Mouse (Mus musculus): Measurements from ENCODE around the gene Nrbf2. TPM values are rescaled to one million over a fixed set of nuclear protein-coding genes. Genes with fewer than 3 reads are reported as not detected.
A peak's percentile ranks its signal among the peaks of the same experiment; 100 is the strongest.

Gene Nrbf2
- polyA plus RNA-seq, 1 experiment from 2014 or later, result 12.2 TPM

DNA sequence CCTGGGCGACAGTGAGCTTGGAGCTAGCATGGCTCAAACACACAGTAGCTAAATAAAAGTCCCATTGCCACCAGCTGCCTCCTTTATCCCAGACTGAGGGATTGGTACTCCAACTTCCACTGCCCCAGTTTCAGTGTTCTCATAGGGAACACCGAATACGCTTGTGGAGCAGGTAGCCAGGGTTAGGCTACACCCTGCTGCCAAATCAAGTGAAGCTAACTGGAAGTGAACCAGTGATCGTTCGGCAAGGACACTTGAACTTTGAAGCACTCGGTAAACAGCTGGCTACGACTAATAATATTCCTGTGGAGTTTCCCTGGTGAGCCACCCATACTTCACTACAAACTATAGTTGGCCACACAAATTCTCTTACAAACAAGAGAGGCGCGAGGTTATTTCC is 1.6 kb downstream of the Nrbf2 start:
- no peak for ATAC-seq (ENCODE audit: low read depth)
- WGBS (ENCODE audit: insufficient replicate concordance), result 78% methylated on average over 9 of the region's 9 CpGs
- Histone ChIP-seq H3K9me3 (replicated peaks; ENCODE audit: control insufficient read depth, low read length) (no peaks in the 10 kb centered on the region), H3K27me3 (ENCODE audit: control insufficient read depth, insufficient read depth, low read depth, low read length) (no peaks in the 10 kb centered on the region), H3K36me3 (ENCODE audit: control insufficient read depth, insufficient read depth) (no peaks in the 10 kb centered on the region), H3K4me3 (ENCODE audit: low read depth, low read length) (peak overlapping the region; percentile 89), H3K27ac (ENCODE audit: low read length) (no peak overlapping the region), H3K9ac (ENCODE audit: low read depth, low read length) (peak overlapping the region; percentile 92), H3K4me2 (ENCODE audit: low read depth, low read length) (peak overlapping the region; percentile 95), H3K4me1 (ENCODE audit: control insufficient read depth, low read depth, low read length) (peaks cover 22% of the 10 kb centered on the region)

- H3K9me3 ChIP-seq (replicated peaks; ENCODE audit: control insufficient read depth, low read length), result no peaks in the 10 kb centered on the region
- H3K27ac ChIP-seq (ENCODE audit: low read length), result no peak overlapping the region
- no peak overlapping the region for H3K9ac ChIP-seq (ENCODE audit: low read depth, low read length)
- H3K4me3 ChIP-seq (ENCODE audit: low read depth, low read length), result no peak overlapping the region
- 70% methylated on average over 2 of the region's 2 CpGs for WGBS (ENCODE audit: insufficient replicate concordance)
- H3K4me1 ChIP-seq (ENCODE audit: control insufficient read depth, low read depth, low read length), result peaks cover 22% of the 10 kb centered on the region
- no peak for ATAC-seq (ENCODE audit: low read depth)
- H3K4me2 ChIP-seq (ENCODE audit: low read depth, low read length), result no peak overlapping the region
- H3K36me3 ChIP-seq (ENCODE audit: control insufficient read depth, insufficient read depth), result no peaks in the 10 kb centered on the region
- H3K27me3 ChIP-seq (ENCODE audit: control insufficient read depth, insufficient read depth, low read depth, low read length), result no peaks in the 10 kb centered on the region
These were observed 2.6 kb downstream of the Nrbf2 start for GRCm38 (mm10) chr10:67282531-67282930.

DNA sequence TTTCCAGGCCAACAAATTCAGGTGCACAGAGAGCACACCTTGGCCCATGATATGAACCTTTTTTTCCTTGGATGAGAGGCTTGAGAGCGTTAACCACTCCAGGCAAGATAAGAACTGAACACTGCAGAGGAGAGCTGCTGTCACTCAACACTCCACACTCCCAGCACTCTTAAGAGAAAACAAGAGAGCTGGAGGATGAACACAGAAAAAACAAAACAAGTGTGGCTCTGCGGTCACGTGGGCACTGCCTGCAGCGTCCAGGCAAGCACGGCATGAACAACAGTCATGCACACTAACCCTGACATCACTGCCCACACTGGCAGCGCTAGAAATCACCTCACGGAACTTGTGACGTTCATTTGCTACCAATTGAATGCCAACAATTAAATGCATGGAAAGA is 3.3 kb downstream of the Nrbf2 start:
- Histone ChIP-seq H3K9me3 (replicated peaks; ENCODE audit: control insufficient read depth, low read length) (no peaks in the 10 kb centered on the region), H3K4me1 (ENCODE audit: control insufficient read depth, low read depth, low read length) (peaks cover 22% of the 10 kb centered on the region), H3K27ac (ENCODE audit: low read length) (no peak overlapping the region), H3K9ac (ENCODE audit: low read depth, low read length) (no peak overlapping the region), H3K36me3 (ENCODE audit: control insufficient read depth, insufficient read depth) (no peaks in the 10 kb centered on the region), H3K4me2 (ENCODE audit: low read depth, low read length) (no peak overlapping the region), H3K4me3 (ENCODE audit: low read depth, low read length) (no peak overlapping the region), H3K27me3 (ENCODE audit: control insufficient read depth, insufficient read depth, low read depth, low read length) (no peaks in the 10 kb centered on the region)
- no peak for ATAC-seq (ENCODE audit: low read depth)
- 47% methylated on average over 8 of the region's 8 CpGs for WGBS (ENCODE audit: insufficient replicate concordance)

DNA sequence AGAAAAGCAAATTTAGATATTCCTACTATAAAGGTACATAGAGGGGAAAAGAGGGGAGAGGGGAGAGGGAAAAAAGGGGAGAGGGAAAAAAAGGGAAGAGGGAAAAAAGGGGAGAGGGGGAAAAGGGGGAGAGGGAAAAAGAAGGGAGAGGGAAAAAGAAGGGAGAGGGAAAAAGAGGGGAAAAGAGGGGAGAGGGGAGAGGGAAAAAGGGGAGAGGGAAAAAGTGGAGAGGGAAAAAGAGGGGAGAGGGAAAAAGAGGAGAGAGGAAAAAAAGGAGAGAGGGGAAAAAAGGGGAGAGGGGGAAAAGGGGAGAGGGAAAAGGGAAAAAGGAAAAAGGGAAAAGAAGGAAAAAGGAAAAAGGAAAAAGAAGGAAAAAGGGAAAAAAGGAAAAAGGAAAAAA is 9.2 kb downstream of the Nrbf2 start:
- Histone ChIP-seq H3K4me3 (ENCODE audit: low read depth, low read length) (no peak overlapping the region), H3K36me3 (ENCODE audit: control insufficient read depth, insufficient read depth) (no peaks in the 10 kb centered on the region; the same call in 1 of the 2 replicates), H3K27me3 (ENCODE audit: control insufficient read depth, insufficient read depth, low read depth, low read length) (no peaks in the 10 kb centered on the region), H3K27ac (ENCODE audit: low read length) (no peak overlapping the region), H3K9ac (ENCODE audit: low read depth, low read length) (no peak overlapping the region), H3K4me2 (ENCODE audit: low read depth, low read length) (no peak overlapping the region), H3K9me3 (replicated peaks; ENCODE audit: control insufficient read depth, low read length) (no peaks in the 10 kb centered on the region), H3K4me1 (ENCODE audit: control insufficient read depth, low read depth, low read length) (no peaks in the 10 kb centered on the region)
- no peak for ATAC-seq (ENCODE audit: low read depth)

DNA sequence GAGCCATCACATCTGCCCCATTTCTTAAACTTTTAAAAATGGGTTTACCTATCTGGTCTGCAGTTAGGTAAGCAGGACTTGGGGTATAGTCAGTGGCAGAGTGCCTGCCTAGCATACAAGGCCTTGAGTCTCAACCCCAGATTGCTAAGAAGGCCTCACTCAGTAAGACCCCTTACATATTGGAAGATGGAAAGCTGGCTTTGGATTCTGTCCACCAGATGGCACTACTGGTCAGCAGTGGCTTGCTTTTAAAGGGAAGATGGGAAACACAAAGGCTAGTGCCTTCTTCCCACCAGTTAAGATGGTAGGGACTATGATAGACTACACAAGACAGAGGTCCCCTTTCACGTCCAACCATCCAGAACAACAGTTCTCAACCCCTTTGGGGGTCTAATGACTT is 20.3 kb downstream of the Nrbf2 start:
- Histone ChIP-seq H3K36me3 (ENCODE audit: control insufficient read depth, insufficient read depth) (peaks cover 4% of the 10 kb centered on the region), H3K9me3 (replicated peaks; ENCODE audit: control insufficient read depth, low read length) (no peaks in the 10 kb centered on the region), H3K4me2 (ENCODE audit: low read depth, low read length) (no peak overlapping the region), H3K4me1 (ENCODE audit: control insufficient read depth, low read depth, low read length) (no peaks in the 10 kb centered on the region), H3K4me3 (ENCODE audit: low read depth, low read length) (no peak overlapping the region), H3K27ac (ENCODE audit: low read length) (no peak overlapping the region), H3K27me3 (ENCODE audit: control insufficient read depth, insufficient read depth, low read depth, low read length) (no peaks in the 10 kb centered on the region), H3K9ac (ENCODE audit: low read depth, low read length) (no peak overlapping the region)
- ATAC-seq (ENCODE audit: low read depth), result no peak
- 30% methylated on average over 1 of the region's 1 CpGs for WGBS (ENCODE audit: insufficient replicate concordance)

GRCm38 (mm10) chr10:67253115-67253514 is 32.0 kb downstream of the Nrbf2 start:
- Histone ChIP-seq H3K4me2 (ENCODE audit: low read depth, low read length) (no peak overlapping the region), H3K27ac (ENCODE audit: low read length) (no peak overlapping the region), H3K36me3 (ENCODE audit: control insufficient read depth, insufficient read depth) (peaks cover 11% of the 10 kb centered on the region), H3K4me1 (ENCODE audit: control insufficient read depth, low read depth, low read length) (no peaks in the 10 kb centered on the region), H3K4me3 (ENCODE audit: low read depth, low read length) (no peak overlapping the region), H3K27me3 (ENCODE audit: control insufficient read depth, insufficient read depth, low read depth, low read length) (no peaks in the 10 kb centered on the region), H3K9ac (ENCODE audit: low read depth, low read length) (no peak overlapping the region), H3K9me3 (replicated peaks; ENCODE audit: control insufficient read depth, low read length) (no peaks in the 10 kb centered on the region)
- 85% methylated on average over 1 of the region's 1 CpGs for WGBS (ENCODE audit: insufficient replicate concordance)
- no peak for ATAC-seq (ENCODE audit: low read depth)

GRCm38 (mm10) chr10:67252353-67252752 is 32.8 kb downstream of the Nrbf2 start:
- H3K27ac ChIP-seq (ENCODE audit: low read length), result no peak overlapping the region

GRCm38 (mm10) chr10:67250846-67251245 is 34.3 kb downstream of the Nrbf2 start:
- Histone ChIP-seq H3K4me3 (ENCODE audit: low read depth, low read length) (no peak overlapping the region), H3K9ac (ENCODE audit: low read depth, low read length) (no peak overlapping the region), H3K27me3 (ENCODE audit: control insufficient read depth, insufficient read depth, low read depth, low read length) (no peaks in the 10 kb centered on the region), H3K36me3 (ENCODE audit: control insufficient read depth, insufficient read depth) (peaks cover 22% of the 10 kb centered on the region), H3K9me3 (replicated peaks; ENCODE audit: control insufficient read depth, low read length) (no peaks in the 10 kb centered on the region), H3K27ac (ENCODE audit: low read length) (no peak overlapping the region), H3K4me2 (ENCODE audit: low read depth, low read length) (no peak overlapping the region), H3K4me1 (ENCODE audit: control insufficient read depth, low read depth, low read length) (no peaks in the 10 kb centered on the region)
- ATAC-seq (ENCODE audit: low read depth), result no peak
- 80% methylated on average over 6 of the region's 6 CpGs for WGBS (ENCODE audit: insufficient replicate concordance)

More at GRCm38 (mm10) chr10:67252353-67252752, 32.8 kb downstream of the Nrbf2 start:
- Histone ChIP-seq H3K4me3 (ENCODE audit: low read depth, low read length) (no peak overlapping the region), H3K9me3 (replicated peaks; ENCODE audit: control insufficient read depth, low read length) (no peaks in the 10 kb centered on the region), H3K27me3 (ENCODE audit: control insufficient read depth, insufficient read depth, low read depth, low read length) (no peaks in the 10 kb centered on the region), H3K9ac (ENCODE audit: low read depth, low read length) (no peak overlapping the region), H3K4me1 (ENCODE audit: control insufficient read depth, low read depth, low read length) (no peaks in the 10 kb centered on the region), H3K36me3 (ENCODE audit: control insufficient read depth, insufficient read depth) (peaks cover 13% of the 10 kb centered on the region), H3K4me2 (ENCODE audit: low read depth, low read length) (no peak overlapping the region)
- 56% methylated on average over 5 of the region's 5 CpGs for WGBS (ENCODE audit: insufficient replicate concordance)
- ATAC-seq (ENCODE audit: low read depth), result no peak

GRCm38 (mm10) chr10:67249486-67249885 is 35.6 kb downstream of the Nrbf2 start:
- Histone ChIP-seq H3K9ac (ENCODE audit: low read depth, low read length) (no peak overlapping the region), H3K27me3 (ENCODE audit: control insufficient read depth, insufficient read depth, low read depth, low read length) (no peaks in the 10 kb centered on the region), H3K4me1 (ENCODE audit: control insufficient read depth, low read depth, low read length) (no peaks in the 10 kb centered on the region), H3K27ac (ENCODE audit: low read length) (no peak overlapping the region), H3K4me2 (ENCODE audit: low read depth, low read length) (no peak overlapping the region), H3K9me3 (replicated peaks; ENCODE audit: control insufficient read depth, low read length) (no peaks in the 10 kb centered on the region), H3K36me3 (ENCODE audit: control insufficient read depth, insufficient read depth) (peaks cover 32% of the 10 kb centered on the region), H3K4me3 (ENCODE audit: low read depth, low read length) (no peak overlapping the region)
- 77% methylated on average over 2 of the region's 2 CpGs for WGBS (ENCODE audit: insufficient replicate concordance)
- ATAC-seq (ENCODE audit: low read depth), result no peak

DNA sequence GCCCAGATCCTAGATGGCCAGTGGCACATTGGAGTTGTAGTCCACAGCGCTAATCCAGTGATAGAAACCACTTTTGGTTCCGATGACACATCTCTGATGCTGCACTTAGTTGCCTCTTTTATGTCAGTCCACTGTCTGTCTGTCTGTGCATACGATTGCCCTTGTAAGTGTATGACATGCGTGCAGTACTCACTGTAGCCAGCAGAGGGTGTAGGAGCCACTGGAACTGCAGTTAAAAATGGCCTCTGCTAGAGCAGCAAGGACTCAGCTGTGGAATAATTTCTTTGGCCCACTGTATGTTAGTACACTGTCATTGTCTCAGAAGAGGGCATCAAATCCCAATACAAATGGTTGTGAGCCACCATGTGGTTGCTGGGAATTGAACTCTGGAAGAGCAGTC is 38.0 kb downstream of the Nrbf2 start:
- Histone ChIP-seq H3K9me3 (replicated peaks; ENCODE audit: control insufficient read depth, low read length) (no peaks in the 10 kb centered on the region), H3K36me3 (ENCODE audit: control insufficient read depth, insufficient read depth) (peaks cover 34% of the 10 kb centered on the region), H3K27ac (ENCODE audit: low read length) (no peak overlapping the region), H3K4me3 (ENCODE audit: low read depth, low read length) (no peak overlapping the region), H3K4me2 (ENCODE audit: low read depth, low read length) (no peak overlapping the region), H3K4me1 (ENCODE audit: control insufficient read depth, low read depth, low read length) (no peaks in the 10 kb centered on the region), H3K27me3 (ENCODE audit: control insufficient read depth, insufficient read depth, low read depth, low read length) (no peaks in the 10 kb centered on the region), H3K9ac (ENCODE audit: low read depth, low read length) (no peak overlapping the region)
- 82% methylated on average over 4 of the region's 4 CpGs for WGBS (ENCODE audit: insufficient replicate concordance)
- ATAC-seq (ENCODE audit: low read depth), result no peak

Measured in liver, embryonic 16.5 days (tissue).